Mouse (Mus musculus): ENCODE results near the gene Otc.

The Otc gene

DNA sequence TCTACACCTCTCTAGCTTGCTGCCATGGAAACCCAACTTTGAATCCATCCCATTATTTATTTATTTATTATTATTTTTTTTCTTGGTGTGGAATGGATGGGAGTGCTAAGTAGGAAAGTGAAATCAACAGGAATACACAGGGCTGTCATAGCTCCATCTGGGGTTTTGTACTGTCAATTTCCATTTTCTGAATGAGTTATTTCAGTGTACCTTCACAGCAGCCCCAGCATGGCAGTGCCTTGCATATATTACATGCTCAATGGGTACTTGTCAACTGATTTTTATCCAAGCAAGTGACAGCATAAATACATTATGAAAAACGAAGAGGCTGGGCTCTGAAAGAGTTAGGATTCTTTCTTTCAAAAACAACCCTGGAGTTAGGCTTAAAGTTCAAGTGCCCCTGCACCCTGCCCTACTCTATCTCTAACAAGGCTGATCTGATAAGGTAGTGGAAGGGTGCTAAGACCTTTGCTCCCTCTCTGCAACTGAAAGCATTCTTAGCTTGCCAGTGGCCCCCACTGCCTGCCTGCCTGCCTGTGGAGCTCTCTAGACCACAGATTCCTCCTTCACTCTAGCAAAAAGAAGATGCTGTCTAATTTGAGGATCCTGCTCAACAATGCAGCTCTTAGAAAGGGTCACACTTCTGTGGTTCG lies at the start of gene Otc:
Gene Otc (plus strand): TSS at position 454 of the 653 bp plus-strand sequence.
- in situ Hi-C loops (cut with MboI) = no loop called here

DNA sequence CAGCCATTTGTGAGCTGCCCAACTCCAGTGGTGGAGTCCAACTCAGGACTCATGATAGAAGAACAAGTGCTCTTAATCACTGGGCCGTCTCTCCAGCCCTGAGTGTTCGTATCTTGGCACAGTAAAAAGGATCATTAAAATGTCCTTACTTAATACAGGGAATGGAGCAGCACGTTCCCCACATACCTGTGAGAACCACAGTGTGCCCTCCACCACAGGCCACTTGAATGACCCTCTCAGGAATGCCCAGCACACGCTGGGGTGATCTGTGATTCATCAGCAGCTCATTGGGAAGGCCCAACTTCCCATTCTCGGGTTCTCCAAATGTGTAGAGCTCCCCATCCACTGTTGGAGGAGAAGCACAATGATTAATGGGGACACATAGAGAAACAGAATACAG lies 46.2 kb upstream of the Otc start:
- in situ Hi-C loops (cut with MboI) = loop anchor here (25.0 kb wide), 1 partner anchor 544 kb away; the partner anchor contains the start of gene Dynlt3

DNA sequence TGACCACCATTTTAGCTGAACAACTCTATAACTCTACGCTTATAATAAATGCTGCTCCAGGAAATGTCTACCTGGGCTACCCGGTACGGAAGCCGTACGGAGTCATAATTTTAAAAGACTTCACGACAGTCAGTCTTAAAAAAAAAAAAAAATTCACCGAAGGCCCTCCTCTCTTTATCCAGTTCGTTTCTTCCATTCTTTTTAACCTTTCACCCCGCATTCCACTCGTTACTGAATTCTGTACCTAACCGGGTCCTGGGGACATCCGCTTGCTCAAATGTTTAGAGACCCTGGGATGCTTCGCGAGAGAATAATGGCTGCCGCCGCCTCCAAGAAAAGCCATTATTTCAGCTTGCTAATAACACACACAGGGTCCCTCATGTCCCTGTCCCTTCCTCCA lies 36.1 kb upstream of the Otc start:
- in situ Hi-C loops (cut with MboI) = loop anchor here (25.0 kb wide), 1 partner anchor 554 kb away; the partner anchor contains the start of gene Dynlt3

DNA sequence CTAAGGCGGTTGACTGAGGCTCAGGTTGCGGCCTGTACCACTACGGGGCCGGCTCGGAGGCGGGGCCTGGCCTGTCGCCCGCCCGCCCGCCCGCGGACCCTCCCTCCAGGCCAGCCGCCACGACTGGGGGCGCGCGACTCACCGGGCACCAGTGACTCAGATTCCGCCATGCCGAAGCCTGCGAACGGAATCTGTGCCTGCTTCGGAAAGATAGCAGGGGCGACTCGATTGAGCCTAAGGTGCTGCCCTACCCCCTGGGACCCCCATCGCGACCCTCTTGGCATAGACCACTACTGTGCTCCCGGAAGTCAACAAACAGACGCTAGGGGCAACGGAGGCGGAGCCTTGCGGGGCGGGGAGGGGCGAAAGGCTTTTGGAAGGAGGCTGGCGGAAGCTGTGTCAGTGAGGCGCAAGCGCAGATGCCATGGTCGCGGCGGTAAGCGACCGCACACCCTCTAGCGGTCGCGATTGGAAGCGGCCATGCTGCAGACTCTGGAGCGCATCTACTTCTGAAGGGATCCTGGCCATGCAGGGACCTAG lies 35.6 kb upstream of the Otc start, which contains the start of gene Rpgr:
Gene Rpgr (minus strand): TSS at position 511 of the 540 bp plus-strand sequence.
- in situ Hi-C loops (cut with MboI) = loop anchor here (25.0 kb wide), 1 partner anchor 554 kb away; the partner anchor contains the start of gene Dynlt3

DNA sequence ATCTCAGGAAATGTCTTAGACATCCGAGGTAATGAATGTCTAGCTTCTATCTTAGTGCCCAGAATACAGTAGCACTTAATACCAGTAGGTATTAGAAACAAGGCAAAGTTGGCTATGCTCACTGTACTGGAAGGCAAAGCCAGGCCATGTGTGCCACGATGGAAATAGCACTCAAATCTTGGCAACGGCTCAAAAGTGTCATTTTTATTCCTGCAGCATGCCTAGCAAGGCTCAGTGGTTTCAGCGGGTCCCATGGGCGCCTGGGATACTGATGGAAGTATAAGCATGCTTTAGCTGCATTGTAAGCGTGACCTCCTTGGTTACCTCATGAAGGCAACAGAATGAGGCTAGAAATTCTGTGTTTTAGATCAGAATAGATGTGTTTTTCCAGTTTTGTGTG lies 32.8 kb upstream of the Otc start:
- in situ Hi-C loops (cut with MboI) = loop anchor here (25.0 kb wide), 1 partner anchor 557 kb away; the partner anchor contains the start of gene Dynlt3

DNA sequence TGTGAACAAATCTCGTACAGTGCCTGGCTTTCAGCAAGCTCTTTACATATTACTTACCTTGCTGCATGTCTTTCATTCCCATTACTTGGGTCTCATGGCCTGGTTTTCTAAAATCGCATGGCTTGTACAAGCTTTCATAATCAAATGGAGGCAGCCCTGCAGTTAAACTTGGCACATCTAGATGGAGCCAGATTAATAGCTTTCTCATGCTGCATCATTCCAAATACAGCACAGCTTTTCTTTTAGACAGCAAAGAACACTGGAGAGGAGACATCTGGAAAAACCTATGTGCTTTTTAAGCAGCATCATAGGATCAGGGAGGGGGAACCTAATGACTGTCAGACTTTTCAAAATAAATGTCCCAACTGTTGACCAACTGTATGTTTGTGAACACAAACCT lies 19.1 kb upstream of the Otc start:
- in situ Hi-C loops (cut with MboI) = no loop called here

DNA sequence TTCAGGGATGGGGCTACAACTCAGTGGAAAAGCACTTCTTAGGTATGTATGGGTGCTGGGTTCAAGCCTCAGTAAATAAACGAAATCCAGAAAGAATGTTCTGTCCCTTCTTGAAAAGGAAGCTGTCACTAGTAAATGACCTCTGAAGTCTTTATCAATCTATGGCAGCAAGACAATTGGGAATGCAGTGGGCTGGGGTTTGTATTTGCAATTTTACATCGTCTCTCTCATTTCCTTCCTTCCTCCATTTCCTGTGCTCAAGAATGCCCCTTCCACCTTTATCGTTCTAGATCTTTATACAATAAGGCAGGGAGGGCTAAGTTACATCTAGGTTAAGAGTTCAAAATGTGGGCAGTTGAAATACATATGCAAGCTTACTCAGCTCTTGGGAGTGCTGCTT lies 17.5 kb upstream of the Otc start:
- in situ Hi-C loops (cut with MboI) = no loop called here

DNA sequence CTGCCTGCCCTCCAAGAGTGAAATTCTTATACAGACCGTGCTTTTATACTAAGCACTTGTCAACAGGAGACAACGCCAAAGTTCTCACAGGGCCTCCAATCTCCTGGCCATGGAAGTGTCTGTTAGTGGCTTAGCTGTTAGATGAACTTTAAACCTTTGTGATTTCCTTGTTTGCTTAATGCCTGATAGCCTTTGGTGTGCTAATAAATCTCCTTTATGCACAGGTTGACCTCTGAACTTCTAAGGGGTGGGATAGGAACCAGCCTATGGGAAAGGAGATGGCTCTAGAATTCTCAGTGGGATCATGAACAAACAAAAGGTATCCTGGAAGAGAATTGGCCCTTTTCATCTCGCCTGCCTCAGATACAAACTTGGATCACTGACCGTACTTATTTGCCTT lies 12.6 kb upstream of the Otc start:
- in situ Hi-C loops (cut with MboI) = no loop called here

DNA sequence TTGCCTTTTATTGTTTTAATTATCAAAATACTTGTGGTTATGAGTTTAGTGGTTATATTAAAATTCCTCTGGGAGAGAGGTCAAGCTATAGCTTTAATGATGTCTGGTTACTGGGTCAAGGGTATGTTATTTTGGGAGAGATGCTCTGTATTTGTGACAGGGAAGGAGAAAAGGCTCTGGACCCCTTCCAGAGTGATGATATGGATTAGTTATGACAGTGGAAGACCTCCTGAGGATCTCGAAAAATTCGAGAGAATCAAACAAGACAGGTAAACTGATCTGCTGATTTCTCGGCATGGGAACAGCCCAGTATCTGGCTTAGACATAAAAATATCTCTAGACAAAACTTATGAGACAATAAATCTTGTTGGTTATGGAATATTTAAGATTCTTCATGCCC lies 8.2 kb upstream of the Otc start:
- in situ Hi-C loops (cut with MboI) = no loop called here

DNA sequence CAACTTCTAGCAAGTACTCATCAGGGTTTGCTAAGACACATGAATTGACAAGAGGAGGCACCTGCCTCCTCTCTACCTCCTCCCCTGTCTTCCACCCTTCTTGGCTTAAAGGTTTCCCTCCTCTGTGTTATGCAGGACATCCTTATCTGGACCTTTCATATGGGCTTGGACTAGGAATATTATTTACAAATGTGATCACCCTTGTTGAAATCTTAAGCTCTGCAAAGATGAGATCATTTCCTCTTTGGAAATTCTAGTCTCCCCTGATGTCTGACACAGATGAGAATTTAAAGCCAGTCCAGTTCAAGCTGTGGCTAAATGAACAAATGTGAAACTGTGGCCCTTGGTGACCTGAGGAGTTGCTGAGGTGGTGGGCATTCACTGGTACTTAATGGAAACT lies 748 bp upstream of the Otc start:
- in situ Hi-C loops (cut with MboI) = no loop called here

DNA sequence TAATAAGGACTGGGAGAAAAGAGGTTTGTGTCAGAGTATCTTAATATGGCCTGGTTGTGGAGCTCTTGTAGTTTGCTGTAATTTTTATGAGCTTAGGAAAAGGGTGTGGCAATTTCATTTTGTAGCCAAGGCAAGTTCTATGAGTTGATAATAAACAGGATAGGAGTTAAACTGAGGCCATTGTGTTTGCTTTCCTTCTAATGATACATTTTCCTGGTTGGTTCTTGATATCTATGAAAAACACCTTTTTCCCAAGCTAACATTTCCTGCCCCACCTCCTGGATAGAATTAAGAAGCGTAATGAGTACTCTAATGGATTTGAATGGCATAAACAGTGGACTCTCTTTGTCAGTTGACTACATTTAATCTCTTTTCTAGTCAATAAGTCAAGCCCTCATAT lies 5.7 kb downstream of the Otc start:
- in situ Hi-C loops (cut with MboI) = no loop called here

DNA sequence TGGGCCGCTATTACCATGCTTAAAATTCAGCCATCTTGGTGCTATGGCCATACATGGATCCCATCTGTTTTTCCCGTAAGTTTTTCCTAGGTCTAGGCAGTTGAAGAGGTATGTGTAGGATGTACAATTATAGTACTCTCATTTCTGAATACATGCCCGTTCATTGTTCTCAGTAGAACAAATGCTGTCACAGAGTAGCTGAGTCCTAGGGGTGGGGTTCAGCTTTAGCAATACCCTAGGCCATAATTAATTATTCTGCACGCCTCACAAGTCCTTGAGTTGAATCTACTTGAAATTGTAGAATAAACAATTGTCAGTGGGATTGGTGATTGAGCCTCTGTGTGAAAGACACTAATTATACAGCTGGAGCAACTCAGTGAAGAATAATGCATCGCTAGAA lies 6.2 kb downstream of the Otc start:
- in situ Hi-C loops (cut with MboI) = no loop called here

DNA sequence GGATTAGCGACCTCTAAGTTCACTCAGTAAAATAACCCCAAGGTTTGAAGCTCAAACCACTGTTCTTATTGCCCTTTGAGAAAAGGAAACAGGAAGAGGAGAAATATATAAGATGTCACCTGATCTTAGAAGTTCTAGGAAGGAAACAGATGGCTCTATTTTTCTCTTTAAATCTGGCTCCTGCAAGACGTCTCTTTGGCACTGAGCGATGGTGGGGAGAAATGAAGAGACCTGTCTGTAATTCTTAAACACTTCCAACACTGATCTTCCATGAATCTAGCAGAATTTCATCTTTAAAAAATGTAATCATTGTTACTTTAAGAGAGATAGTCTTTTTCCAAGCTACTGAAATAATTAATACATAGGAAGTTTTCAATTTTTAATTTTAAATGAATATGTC lies 16.2 kb downstream of the Otc start:
- in situ Hi-C loops (cut with MboI) = no loop called here

DNA sequence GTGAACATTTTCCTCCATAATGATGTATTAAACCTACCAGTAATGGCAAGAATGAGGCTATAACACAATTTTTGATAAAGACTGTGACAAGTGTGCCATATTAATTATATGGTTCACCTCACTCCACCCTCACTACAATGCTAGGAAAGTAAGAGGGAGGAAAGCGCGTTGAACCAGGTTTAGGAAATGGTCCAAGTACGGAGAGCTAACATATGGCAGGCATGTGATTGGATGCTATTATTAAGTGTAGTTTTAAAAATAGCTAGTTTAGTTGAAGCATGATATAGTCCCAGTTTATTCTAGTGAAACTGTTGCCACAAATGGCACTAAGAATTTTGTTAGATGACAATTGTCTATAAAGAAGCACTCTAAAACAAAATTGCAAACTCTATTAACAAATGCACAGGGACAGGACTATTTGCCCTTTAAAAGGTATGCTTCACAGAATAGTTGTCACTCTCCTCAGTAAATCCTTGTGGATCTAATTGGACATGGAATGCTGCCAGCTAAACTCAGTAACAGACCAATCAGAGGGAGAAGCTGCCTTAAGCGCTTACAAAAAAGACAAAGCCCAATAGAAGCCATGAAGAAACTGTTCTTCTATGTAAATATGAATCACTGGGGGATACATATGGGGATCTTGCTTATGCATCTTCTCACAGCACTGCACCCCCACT lies 16.8 kb downstream of the Otc start:
- in situ Hi-C loops (cut with MboI) = no loop called here

DNA sequence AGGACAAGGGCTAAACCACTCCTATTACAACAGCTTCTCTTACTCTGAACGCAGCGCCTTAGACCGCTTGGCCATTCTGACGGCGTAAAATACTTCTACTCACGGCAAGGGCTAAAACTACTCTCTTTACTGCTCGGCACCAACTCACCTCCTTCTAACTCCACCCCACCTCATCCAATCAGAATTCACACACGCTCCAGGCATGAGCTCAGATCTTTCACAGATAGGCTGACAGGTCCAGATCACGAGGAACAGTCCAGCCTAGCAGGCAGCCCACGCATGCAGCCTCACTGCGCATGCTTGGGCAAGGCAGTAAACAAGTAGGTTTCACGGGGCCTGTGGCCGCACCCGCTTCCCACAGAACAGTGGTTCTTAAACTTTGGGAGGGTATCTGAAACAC lies 45.2 kb downstream of the Otc start:
- in situ Hi-C loops (cut with MboI) = no loop called here

DNA sequence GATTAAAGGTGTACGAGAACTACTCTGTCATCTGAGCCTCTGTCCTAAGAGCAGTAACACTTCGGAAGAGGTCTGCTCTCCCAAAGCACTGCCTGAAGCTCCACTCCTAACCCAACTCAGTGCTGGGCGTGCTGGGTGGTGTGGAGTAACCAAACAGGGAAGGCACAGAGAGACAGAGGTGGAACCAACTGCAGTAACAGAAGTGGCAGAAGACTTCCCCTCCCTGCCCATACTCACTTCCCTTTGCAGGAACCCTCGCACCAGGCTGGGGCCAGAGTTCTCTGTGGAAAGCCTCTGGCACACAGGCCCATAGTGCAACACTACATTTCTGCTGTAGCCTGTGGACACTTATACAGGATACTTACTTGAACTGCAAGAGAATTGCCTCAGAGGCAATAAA lies 66.1 kb downstream of the Otc start:
- in situ Hi-C loops (cut with MboI) = no loop called here

DNA sequence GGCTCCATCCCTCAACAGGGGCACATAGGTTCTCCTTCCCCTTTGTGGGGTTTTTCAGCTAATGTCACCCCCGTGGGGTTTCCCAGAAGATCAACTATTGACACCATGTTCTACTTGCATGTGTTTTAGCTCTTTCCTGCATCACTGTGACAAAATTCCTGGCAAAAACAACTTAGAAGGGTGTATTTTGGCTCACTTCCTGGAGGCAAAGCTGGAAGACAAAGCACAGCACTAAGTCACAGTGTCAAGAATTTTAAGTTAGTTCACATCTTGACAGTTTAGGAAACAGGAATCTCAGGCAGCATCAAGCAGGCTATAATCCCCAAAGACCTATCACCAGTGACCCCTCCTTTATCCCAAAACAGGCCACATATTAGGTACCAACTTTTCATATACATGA lies 78.1 kb downstream of the Otc start:
- in situ Hi-C loops (cut with MboI) = no loop called here

DNA sequence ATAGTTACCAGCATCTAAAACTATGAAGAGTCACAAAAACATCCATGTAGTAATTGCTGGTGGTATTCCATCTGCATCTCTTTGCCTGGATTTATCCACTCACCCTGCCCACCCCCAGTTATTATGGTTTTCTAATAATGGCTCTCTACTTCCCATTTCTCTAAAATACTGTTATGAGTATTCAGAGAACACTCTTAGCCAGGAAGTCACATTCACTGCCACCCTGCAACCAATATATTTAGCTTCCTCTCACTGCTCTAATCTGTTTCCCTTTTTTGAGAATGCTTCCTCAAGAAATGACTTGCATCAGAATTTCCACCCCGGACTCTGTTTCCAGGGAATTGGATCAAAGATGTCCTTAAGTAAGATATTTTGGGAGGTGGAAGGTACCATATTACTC lies 79.6 kb downstream of the Otc start:
- in situ Hi-C loops (cut with MboI) = no loop called here

DNA sequence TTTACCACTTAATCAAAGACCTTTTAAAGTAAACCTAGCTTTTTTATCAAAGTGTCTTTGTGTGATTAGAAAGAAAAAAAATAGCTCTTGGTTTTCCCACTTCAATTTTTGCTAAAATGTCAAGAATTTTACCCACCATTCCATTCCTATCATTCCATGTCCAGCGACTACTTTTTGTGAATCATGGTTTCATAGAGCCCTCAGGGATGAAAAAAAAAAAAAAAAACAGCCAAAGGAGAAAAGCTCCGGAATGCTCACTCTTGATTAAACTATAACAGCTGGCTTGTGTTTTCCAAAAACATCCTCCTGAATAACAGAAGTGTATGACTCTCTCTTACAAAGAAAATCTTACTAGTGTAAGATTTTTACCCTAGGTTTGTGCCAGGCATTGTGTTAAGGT lies 84.7 kb downstream of the Otc start:
- in situ Hi-C loops (cut with MboI) = no loop called here

DNA sequence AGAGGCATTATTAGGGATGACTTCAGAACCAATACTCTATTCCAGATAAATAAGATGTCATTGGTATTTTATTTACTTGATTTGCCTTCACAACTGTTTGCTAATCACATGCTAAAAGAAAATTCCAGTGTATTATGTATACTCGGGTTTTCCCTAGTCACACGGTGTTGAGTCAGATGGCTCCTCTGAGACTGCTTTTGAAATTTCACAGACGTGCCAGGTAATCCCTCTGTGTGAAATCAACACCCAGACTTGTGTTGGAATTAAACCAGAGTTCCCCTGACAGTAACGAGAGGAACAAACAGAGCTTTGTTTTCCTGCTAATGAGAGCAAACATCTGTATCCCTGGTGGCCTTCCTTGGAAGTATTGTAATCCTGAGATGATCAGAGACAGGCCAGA lies 103.8 kb downstream of the Otc start:
- in situ Hi-C loops (cut with MboI) = no loop called here

All from mature B cell (primary cell).